Mouse (Mus musculus) layer of hippocampus, adult 9-10 months (tissue): Measurements from ENCODE around the gene Gckr.

Source experiments
- DNase-seq: peaks from one replicate; pipeline ENCODE4 v3.0.0; 2022; ENCODE audit warnings: low spot score

Gene Gckr

DNA sequence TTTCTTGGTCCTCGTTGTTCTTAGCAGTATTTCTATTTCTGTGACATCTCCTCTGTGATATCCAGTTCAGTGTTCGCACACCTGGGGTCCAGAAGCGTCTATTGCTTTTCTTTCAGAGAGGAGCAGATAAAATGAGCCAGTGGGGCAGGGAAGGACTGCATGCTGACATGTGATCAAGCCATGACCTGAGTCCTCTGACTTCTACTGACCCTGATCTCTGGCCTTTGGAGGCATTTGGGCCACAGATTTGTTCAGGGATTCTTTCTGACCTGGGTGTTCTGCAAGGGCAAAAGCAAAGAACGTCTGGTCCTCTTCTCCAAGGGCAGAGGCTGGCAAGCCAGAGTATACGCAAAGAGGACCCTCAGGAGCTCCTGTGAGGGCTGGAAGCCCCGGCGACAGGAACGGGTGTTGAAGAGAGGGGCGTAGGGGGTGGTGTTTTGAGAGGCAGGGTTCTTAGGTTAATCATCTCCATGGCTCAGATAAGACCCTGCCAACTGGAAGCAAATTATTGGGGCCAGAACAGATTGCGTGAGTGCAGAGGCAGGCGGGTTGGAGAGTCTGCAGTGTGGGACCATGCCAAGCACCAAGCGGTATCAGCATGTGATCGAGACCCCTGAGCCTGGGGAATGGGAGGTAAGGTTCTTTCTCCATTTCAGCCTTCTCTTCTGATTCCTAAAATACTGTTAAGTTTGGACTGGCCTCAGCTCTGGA lies at the start of gene Gckr:
Gene Gckr, plus strand, starts transcription at position 397 of the 711 bp plus-strand sequence.
- DNase-seq: no peak

DNA sequence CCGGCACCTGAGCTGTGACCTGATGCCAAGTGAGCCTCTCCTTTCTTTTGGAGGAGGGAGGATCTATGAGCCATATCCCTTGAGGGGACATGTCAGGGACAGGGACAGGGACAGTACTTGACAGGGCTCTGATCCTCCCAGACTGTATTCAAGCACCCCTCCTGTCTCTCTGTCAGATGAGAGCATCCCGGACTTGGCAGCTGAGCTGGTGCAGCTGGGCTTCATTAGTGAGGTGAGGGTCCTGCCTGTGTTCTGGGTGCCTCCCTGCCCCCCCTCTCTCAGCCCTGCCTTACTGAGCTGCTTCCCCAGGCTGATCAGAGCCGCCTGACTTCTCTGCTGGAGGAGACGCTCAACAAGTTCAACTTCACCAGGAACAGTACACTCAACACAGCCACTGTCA lies 46.5 kb upstream of the Gckr start:
- no peak for DNase-seq

DNA sequence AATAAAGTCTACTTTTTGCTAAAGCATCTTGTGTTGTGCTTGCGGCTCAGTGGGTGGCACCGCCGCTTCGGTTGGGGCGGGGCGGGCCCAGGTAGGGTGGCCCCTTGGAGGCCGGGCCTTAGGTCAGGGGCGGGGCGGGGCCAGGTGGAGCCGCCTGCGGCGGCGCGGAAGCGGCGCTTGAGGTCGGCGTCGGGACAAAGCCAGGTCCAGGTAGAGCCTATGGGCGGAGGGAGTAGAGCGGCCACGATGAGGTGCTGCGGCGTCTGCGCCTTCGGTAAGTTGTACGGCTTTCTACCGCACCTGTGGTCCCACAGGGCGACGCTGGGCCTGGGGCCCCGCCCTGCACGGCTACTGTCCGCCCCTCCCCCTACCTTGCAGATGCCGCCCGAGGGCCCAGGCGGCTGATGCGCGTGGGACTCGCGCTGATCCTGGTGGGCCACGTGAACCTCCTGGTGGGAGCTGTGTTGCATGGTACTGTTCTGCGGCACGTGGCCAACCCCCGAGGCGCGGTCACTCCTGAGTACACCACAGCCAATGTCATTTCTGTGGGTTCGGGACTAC lies 45.6 kb upstream of the Gckr start, which contains the start of gene Krtcap3:
Gene Krtcap3, plus strand, starts transcription at position 151 of the 561 bp plus-strand sequence.
- no peak for DNase-seq

DNA sequence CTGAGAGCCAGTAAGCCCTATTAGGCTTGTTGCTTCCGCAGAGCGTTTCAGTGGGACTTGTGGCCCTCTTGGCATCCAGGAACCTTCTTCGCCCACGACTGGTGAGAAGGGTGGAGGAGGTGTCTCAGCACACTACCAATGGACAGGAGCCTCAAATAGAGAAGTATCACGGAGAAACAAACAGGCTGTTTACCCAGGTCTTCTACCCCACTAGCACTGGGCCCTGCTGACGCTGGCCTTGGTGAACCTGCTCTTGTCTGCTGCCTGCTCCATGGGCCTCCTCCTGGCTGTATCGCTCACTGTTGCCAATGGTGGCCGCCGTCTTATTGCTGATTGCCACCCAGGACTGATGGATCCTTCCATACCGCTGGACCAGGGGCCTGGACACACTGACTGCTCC lies 45.1 kb upstream of the Gckr start:
- no peak for DNase-seq

GRCm38 (mm10) chr5:31252795-31253545 lies 44.3 kb upstream of the Gckr start:
- no peak for DNase-seq

DNA sequence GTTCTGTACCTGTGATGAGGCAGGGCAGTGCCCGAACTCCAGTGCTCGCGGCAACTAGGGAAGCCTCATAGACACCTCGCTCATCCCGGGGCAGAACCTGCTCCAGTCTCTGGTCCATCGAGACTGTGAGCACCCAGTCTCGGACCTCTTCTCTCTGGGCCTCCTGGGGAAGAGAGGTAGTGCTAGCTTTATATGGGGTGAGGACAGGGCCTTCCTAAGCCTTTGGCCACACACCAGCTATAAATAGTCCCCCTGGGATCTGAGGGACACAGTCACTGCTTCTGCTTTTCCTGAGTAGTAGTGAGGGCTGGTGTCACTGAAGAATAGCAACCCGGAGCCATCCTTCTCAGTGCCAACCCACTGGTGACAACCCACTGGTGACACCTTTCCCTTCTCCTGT lies 43.4 kb upstream of the Gckr start:
- no peak for DNase-seq

DNA sequence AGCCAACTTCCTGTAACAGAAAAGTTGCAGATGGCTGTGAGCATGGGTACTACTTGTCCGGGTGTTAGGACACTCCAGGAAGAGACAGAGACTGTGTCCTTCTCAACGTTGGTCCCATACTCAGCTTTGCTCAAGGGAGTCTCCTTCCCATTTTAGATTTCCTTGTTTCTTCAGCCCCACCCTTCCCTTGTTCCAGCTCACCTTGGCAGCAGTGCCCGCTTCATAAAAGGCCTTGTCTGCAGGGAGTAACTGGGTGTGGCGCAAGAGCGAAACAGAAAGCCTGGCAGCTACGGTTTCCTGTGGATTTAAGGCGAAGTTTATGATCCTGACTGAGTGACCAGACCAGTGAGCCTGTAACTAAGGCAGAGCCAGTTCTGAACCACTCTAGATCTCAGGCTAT lies 42.8 kb upstream of the Gckr start:
- DNase-seq: no peak

DNA sequence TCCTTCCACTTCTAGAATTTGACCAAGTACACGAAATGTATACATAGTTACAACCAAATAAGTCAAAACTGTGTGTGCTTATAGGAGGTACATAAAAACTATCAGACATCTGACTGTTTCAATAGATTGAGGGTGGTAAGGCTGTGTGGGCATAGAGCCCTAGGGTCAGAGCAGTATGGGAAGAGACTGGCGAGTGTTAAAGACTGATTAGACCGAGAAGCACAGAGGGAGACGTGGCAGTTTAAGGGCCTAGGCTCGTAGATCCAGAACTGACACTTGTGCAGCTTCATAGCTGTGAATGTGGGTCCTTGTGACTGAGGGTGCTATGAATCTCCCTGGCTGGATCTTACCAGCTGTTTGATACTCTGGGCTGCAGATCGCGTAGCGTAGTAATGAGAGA lies 42.3 kb upstream of the Gckr start:
- no peak for DNase-seq

GRCm38 (mm10) chr5:31255381-31255780 lies 41.9 kb upstream of the Gckr start:
- DNase-seq: no peak

DNA sequence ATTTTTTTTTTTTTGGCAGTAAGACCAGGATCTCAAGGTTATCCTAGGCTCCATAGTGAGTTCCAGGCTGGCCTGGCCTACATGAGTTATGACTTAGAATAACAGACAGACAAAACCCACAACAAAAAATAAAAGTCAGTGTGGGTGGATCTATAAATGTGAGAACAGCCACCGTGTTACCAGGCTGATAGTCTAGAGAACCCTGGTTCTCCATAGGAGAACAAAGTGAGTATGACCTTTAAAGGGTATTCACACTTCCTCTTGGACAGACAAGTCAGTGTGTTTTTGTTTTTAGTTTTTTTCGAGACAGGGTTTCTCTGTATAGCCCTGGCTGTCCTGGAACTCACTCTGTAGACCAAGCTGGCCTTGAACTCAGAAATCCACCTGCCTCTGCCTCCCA lies 41.3 kb upstream of the Gckr start:
- no peak for DNase-seq

- DNase-seq: no peak
Observed at GRCm38 (mm10) chr5:31257616-31258015, 39.6 kb upstream of the Gckr start.

DNA sequence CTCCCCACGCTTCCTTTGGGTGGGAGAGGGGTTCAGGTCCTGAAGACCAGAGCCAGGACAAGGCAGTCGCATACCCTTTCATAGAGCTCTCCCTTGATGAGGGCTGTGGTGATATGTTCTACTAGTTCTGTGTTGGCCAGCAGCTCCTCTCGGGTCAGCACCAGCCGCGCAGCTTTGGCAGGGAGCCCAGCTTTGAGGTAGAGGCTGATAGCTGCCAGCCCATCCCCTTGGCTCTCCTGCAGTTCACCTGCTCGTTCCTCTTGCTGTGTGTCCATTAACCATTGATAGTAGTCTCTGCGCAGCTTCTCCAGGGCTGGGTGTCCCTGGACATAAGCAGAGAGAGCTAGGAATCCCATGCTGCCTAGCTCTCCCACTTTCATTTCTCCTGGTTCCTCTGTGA lies 31.1 kb upstream of the Gckr start:
- no peak for DNase-seq

- DNase-seq: no peak
Observed at GRCm38 (mm10) chr5:31267686-31268085, 29.6 kb upstream of the Gckr start.

DNA sequence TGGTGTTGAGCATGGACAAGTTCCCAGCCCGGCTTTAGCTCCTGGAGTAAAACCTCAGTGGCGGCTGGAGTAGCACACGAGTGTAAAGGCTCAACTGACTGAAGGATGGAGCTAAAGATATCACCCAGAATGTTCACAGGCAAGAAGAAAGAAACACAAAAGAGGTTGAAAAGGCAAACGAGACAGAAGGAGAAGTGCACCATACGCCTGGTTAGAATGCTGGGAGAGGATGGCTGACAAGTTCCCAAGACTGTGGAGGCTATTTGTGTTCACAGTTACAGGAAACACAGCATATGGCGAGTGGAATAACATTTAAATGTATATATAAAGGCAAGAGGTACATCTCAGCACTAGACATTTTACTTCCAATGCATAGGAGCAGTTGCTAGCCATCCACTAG lies 24.2 kb upstream of the Gckr start:
- no peak for DNase-seq

GRCm38 (mm10) chr5:31279245-31279988 lies 17.8 kb upstream of the Gckr start:
- no peak for DNase-seq

- no peak for DNase-seq
Observed at GRCm38 (mm10) chr5:31288225-31288624, 9.0 kb upstream of the Gckr start.

GRCm38 (mm10) chr5:31288655-31289054 lies 8.6 kb upstream of the Gckr start:
- no peak for DNase-seq

DNA sequence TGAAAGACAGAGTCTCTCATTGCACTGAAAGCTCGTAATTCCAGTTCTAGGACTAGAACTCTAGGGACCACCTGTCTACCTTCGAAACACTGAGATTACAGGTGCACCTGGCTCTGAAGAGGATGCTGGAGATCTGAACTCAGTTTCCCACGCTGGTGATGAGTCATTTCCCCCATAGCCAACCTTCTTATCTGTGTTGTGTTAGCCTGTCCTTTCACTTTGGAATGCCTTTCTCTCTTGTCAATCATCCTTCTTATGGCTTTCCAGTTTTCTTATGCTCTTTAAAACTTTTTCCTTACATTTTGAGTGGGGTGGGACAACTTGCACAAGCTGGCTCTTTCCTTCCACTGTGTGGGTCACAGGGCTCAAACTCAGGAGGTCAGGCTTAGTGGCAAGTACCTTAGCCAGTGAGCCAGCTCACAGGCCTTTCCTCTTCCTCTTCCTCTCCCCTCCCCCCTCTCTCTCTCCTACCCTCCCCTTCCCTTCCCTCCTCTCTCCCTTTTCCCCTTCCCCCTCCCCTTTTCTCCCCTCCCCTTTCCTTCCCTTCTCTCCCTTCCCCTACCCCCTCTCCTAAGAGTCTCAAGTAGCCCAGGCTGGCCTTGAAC lies 7.5 kb upstream of the Gckr start:
- no peak for DNase-seq

GRCm38 (mm10) chr5:31290521-31291360 lies 6.5 kb upstream of the Gckr start, which contains the start of gene Ift172:
TSS of gene Ift172 (minus strand) at chr5:31291116.
- DNase-seq: peak; percentile 89

DNA sequence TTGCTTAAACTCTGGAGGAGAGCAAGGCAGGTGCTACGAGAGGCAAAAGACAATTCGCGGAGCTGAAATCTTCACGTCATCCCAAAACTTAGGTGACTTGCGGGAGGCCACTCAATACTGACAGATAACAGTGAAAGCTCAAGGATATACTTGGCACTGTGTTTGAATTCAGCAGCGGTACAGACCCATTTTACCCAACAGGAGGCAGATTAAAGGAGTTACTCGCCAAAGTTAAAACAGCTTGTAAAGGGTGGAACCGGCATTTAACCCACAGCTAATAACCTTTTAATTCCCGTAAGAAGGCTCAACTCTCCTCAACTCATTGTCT lies 5.9 kb upstream of the Gckr start:
- DNase-seq: no peak

DNA sequence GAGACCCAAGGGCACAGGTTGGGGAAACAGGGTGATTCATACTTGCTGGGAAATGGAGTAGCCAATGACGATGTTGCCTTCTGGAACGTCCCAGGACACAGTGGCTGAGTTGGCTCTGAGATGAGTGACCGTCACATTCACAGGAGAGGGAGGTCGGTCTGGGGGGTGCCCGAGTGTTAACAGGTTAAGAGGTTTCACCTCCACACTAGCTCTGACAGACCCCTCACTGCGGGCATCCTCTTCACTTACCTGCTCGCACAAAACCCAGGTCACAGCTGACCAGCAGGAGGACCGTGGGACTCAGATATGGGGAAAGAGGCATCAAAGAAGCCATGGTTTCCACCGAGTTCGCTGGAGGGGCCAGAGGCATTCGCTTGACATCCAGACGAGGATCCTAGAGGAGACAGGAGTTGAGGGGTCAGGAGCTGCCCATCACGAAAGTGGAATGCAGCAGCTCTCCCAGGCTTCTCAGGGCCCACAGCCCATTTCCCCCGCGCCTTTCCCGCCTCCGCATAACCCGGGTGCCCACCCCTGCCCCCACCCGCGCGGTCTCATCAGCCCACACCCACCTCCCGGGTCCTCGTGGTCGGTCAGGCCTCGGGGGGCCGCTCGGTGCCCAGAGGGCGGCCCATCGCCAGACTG lies 2.2 kb upstream of the Gckr start:
- DNase-seq: no peak
